Mouse (Mus musculus) left cerebral cortex, adult 8-10 months (tissue): ENCODE measurements around the gene Galnt2. TPM values are rescaled to one million over a fixed set of nuclear protein-coding genes. Genes with fewer than 3 reads are reported as not detected.

ENCODE experiments used
- DNase-seq, 2 experiments: peaks; one replicate each; pipeline ENCODE4 v3.0.0; 2022; ENCODE audit warnings: low spot score in 2 of 2
- total RNA-seq, 4 experiments: library from RNA; stranded (reverse); gene quantifications; 2 replicates each; pipeline ENCODE4 v1.2.4; 2022

Galnt2 gene
- total RNA-seq, 4 experiments from 2014 or later = 34.5 to 49.5 (median 39.8) TPM

DNA sequence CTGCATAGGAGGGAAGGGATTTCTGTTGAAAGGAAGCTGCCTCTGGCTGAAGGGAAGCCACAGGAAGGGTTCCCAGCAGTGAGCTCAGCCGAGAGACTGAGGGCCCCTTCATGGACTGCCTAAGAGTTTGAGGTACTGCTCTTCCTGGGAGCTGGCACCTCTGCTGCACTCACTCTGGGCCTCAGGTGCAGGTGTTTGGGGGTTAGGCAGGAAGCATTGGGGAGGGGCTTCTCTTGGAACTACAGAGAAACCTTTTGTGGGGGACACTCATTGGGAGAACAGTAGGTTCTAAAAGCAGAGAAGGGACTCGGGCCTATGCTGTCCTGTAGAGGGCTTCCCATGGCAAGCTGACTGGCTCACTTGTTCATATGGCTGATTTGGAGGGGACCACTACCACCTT is 3.3 kb downstream of the Galnt2 start:
- DNase-seq = no peak

DNA sequence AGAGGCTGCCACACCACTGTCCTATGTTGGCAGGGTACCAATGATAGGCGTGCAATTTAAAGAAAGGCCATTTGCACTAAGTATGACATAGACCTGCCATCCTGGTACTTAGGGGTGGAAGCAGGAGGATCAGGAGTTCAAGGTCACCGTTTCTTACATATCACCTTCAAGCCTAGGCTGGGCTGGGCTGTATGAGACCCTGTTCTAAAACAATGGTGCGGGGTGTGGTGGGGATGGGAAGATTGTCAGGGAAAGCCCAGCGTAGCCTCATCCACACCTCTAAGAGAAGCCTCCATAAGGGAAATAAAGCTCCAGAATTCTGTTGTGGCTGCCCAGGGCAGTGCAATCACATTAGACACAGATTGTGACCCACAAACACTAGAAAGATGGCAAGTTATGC is 4.3 kb downstream of the Galnt2 start:
- no peak for DNase-seq

DNA sequence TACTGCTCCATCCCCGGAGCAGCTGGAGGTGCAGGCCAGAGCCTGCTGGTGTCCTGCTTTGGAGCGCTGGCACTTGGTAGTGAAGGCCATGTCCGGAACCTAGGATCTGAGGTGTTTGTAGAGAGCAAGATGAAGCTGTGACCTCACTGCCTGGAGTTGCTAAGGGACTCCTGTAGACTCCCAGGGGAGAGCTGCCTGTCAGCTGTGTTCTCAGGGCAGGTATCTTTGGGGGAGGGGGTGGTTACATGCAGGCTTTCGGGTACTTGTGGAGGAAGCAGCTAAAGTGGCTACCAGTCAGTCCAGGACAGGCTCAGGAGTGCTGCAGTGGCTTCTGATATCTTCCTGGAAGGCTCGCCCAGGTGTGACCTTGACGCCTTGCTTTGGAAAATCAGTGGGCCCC is 8.2 kb downstream of the Galnt2 start:
- DNase-seq = no peak

DNA sequence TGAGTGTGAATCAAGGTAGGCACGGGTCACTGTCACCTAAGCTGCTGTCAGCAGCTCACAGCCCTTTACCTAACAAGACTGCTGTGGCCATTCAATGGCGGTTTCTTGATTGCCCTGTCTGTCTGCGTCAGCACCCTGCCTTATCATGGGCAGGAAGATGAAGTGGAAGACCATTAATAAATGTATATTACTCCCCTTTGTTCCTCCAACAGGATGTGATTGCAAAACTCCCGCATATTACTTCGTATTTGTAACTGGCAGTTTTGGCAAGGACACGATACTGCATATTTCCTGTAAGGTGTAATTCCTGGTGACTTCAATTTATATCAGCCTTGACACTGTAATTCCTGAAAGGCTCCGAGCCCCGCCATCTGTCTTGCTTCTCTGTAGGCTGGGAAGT is 9.7 kb downstream of the Galnt2 start:
- no peak for DNase-seq

DNA sequence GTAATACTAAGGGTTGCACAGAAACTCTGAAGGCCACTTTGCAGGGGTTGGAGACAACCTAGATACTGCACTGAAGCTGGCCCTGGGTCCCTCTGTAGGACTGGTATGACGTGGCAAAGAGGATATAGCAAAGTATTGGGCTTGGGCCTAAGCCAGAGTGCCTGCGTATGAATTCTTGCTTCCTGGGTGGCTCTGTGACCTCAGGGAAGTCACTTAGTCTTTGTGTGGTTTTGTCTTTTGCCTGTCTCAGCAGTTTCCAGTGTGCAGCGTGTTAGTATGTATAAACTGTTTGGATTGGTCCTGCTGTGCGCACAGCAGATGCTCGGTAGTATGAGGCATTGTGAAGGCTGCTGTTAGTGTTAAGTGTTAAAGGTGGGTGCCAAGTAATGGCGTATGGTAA is 11.0 kb downstream of the Galnt2 start:
- DNase-seq = no peak

DNA sequence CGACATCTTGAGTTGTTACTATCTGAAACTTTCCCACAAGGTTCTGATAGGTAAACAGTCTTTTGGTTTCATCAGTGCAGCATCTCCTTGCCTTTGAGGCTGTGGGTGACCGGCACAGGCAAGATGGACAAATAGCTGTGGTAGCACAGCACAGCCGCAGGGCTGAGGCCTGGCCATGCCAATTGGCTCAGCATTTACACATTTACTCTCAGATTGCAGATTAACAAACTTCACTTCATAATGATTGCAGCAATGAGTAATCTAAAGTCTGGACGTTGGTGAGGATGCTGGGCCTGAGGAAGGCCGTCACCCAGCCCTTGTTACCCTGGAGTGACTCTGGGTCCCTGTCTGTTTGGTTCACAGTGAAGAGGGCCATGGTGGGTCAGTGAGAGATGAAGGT is 11.7 kb downstream of the Galnt2 start:
- no peak for DNase-seq

DNA sequence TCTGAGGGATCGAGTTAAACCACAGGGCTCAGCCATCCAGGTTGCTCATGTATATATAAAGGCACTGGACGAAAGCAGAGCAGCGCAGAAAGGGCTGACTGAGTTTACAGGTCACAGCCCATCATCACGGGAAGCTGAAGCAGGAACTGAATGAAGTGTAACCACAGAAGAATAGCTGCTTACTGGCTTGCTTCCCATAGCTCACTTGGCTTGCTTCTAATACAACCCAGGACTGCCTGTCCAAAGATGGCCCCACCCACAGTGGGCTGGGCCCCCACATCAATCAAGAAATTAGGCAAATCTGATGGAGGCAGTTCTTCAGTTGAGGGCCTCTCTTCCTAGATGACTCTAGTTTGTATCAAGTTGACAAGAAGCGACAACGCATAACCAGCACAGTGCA is 16.4 kb downstream of the Galnt2 start:
- DNase-seq = no peak

DNA sequence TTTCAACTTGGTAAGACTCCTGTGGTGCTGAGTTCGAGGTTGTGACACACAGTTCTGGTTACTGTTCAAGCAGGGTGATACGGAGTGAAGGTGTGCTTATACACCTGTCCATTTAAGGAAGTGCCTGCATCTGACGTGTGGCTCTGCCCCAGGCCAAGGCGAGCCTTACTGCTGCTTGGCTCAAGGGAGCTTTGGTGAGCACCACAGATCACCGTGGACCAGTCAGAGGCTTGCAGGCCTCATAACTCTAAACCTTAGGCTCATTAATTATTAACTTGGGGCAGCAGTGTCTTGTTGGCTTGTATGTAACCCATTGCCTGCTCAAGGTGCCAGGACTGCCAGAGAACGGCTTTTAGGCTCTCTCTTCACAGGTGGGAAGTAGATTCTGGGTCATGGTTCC is 17.5 kb downstream of the Galnt2 start:
- no peak for DNase-seq

DNA sequence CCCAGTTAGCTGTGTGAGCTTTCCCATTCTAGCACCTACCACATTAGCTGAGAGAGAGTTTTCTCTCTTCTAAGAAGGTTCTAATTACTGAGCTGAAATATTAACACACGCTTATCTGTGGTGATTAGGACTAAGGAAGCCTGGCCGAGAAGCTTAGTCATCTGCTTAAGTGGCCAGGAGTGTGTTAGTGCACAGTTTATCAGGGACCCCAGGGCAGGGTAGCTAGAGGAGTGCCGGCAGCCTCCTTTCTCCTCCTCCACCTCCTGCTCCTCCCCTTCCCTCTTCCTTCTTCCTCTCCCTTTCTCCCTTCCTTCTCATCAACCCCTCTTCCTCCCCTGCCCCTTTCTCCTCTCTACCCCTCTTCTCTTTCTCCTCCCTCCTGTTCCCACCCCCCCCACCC is 19.1 kb downstream of the Galnt2 start:
- no peak for DNase-seq

DNA sequence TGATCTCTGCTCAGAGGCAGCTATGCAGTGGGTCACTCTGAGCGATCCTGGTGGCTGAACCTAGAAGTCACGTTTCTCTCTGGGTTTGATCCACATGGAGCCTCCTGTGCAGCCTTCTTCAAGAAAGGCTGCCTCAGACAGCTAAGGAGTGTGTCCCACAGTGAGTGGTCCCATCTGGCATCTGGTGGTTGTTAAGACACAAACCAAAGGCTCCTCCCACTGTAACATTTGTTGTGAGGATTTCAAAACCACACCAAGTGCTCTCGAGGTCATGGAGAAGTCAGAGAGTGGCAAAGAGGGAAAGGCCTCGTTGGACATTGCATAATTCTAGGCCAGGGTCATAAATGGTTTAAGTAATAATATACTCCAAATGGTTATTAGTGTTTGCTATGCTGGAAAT is 19.6 kb downstream of the Galnt2 start:
- DNase-seq = no peak

DNA sequence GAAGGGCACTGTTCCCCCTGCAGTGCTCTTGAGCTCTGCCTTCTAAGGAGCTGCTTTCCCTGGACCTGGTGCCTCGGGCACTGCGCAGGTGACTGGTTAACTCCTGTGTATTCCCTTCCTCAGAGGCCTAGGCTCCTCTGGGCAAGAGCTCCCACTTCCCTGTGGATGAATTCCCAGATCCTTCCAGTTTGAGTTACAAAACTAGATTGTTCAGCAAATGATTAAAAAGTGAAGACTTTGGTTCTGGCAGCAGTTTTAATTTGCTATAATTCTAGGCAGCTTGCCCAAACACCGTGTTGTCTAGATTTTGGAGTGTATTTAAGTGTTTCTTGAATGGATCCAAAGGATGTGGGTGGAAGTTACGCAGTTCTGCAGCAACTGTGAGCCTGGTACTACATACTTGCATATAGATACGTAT is 21.4 kb downstream of the Galnt2 start:
- no peak for DNase-seq

DNA sequence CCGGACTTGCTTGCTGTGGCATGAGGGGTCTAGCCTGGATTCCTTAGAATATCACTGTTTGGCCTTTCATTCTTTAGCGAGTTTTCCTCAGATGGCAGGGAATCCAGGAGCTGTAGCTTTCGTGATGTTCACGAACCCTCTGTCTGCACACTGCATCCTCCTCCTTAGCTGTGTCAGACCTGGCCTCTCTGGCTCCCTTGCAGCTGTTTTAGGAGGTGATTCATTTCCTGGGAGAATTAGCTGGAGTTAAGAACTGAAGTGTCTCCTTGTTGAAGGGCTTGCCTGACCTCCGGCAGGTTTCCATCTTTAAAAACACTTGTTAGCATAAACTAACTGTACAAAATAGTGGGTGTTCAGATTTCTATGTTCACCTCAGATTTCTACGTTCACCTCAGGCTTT is 22.7 kb downstream of the Galnt2 start:
- DNase-seq = no peak

DNA sequence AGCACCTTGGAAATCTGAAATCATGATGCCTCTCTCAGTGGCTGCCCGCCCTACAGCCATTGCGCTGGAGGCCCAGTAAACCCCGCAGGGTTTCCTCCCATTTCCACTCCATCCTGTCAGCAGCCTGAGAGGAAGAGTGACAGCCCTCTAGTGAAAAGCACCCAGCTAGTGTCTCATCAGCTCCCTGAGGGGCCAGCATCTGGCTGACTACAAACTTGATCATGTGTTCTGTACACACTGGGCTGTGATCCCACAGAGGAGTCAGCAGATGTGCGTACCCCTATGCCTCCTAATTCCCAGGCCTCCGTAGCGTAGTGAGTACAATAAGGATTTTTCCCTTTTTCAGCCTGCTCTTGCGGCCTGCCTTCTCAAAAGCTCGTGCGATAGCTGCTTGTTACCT is 25.6 kb downstream of the Galnt2 start:
- DNase-seq = no peak

DNA sequence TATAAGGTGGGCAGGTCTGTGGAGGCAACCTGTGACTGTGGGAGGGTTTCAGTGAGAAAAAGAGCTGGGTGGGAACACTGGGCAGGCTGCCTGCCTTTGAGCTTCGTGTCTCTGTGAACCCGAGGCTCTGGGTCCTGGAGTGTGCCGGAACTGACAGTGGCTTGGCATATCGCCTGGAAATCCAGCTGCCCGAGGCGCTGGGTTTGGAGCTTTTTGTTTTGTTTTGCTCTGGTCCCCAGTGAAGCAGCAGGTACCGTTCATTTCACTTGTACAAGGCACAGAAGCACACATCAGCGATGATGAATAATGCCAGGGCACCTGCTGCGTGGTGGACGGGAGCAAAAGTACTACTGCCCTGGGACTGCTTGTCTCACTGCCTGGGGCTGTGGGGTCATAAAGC is 26.2 kb downstream of the Galnt2 start:
- peak; percentile 29 to 53 for DNase-seq

DNA sequence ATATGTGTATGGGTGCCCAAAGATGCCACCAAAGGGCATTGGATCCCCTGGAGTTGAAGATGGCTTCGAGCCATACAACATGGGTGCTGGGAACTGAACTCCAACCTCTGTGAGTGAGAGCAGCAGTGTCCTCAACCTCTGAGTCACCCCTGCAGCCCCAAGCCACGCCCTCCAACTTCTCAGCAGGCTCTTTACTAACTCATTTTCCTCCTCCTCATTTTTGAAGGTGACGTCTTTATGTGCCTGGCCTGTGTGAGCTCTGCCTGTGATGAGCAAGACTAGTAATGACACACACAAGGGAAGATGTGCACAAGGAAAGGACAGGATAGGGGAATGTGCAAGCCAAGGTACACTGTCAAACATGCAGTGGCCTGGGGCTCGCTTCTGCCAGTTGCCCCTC is 28.0 kb downstream of the Galnt2 start:
- no peak for DNase-seq

DNA sequence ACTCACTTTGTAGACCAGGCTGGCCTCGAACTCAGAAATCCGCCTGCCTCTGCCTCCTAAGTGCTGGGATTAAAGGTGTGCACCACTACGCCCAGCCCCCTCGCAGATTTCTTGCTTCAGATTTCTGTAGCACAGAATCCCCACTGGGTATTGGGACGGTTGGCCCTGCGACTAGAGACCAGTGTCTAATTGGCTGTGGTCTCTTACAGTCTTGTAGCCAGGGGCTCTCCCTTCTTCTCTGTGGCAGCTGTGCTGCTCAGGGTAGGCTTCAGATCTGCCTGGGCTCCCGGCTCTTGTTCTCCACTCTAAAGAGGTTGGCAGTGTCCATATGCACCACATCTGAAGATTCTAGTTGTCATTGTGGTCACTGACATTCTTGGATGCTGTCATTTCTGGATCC is 28.7 kb downstream of the Galnt2 start:
- DNase-seq = no peak

DNA sequence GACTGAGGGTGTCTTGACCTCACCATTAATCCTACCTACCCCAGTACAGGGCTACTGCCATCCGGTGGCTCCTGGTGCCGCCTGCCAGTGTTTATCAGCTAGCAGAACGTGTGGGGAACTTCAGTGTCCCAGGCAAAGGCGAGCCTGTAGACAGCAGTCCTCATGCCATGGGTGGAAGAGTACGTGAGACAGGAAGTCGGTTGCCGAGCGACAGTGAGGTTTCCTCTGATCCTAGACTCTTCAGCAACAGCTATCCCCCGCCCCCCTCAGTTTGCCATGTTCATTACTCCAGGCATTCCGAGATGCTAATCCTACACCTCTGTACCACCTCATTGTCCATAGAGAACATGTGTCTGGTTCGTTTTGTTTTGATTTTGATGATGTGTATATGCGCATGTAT is 29.2 kb downstream of the Galnt2 start:
- DNase-seq = no peak

DNA sequence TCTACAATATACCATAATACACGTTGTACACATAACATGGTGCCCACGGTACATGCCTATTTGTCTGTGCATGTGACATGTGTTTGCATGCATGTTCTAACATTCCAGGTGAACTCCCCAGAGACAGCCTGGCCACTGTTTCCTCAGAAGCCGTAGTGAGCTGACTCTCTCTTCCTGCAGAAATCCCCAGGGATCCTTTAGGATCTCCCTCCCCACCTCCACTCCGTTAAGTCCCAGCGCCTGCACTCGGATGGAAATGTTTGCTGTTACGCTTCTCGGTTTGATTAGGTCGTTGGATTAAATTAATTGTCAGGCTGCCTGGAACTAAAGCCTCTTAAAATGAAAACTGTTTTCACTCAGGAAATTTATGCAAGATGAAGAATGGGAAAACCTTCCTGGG is 31.9 kb downstream of the Galnt2 start:
- DNase-seq = no peak

DNA sequence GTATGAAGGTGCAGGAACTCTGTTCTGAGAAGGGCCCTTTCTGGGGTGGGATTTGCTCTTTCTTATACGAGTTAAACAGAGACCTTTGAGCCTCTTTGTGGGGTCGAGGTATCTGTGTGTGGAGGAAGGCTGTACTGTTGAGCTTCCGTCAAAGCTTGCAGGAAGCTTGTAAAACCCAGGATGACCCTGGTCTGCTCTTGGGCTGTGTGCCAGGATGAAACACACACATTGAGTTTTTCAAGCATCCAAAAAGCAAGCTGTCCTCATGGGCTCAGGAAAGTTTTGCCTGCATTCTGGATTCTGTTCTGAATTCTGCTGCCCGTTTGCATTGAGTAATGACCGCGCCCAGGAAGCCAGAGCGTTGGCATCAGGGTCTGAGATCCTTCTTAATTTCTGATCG is 32.8 kb downstream of the Galnt2 start:
- no peak for DNase-seq

DNA sequence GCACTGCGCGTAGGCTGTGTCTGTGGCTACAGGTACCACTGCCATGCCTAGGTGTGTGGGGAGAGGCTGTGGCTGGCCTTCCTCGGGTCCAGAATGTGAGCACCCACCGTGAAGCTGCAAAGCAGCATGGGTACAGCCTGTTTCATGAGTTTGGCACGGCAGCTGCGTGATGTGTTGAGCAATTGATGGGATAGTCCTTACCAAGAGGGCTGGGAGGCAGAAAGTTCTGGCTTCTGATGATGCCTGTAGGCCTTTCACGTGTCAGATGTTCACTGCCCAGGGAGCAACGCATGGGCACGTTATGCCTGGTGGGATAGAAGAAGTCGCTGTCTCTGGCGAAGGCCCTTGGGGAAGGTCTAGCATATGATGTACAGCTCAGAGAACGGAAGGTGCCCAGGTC is 33.5 kb downstream of the Galnt2 start:
- DNase-seq = no peak

DNA sequence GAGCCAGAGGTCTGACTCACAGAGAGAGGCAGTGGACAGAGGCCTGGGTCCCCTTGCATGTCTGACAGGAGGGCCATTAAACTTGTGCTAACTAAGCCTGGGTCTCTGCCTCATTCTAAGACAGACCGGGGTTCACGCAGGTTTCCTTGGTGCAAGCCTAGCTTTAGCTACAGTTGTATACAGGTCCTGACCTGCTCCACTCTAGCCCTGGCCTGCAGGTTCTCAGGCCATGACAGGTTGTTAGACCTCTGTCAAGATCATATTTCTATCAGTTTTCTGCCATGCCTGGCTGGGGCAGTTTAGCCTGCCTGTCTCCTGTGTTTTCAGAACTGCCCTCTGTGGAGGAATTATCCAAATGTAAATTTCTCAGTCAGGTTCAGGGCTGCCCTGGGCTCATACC is 33.9 kb downstream of the Galnt2 start:
- no peak for DNase-seq

DNA sequence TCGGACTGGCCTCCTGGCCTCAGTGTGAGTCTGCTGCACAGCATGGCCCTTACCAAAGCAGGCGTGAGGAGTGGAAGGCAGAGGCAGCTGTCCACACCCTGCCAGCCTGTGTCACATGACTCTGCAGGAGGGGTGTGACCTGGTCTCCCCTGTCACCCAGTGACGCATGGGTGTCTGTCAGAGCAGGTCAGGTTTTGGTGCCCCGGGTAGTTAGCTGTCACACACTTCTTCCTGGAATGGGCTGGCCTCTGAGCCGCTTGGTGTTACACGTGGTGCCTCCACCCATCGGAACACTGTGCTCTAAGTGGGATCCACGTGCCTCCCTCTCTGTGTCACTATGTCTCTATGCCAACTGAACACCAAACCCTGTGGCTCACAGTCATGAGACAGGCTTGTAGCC is 34.6 kb downstream of the Galnt2 start:
- no peak for DNase-seq

DNA sequence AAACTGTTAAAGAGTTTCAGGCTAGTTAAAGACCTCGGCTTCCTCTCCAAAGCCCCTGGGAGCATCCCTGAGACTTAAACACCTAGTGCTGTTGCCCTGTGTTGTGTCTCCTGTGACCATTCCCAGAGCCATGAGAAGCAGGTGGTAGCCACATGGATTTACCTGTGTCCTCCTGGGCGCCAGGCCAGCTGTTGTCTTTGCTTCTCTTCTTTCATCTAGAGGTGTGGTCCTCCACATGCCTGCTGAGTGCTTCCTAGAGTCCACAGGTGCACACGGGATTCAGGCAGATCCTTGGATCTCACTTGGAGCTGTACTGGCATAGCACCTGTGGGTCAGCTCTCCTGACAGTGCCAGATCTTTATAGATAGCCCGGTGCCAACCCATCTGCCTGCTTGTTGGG is 36.0 kb downstream of the Galnt2 start:
- no peak for DNase-seq

DNA sequence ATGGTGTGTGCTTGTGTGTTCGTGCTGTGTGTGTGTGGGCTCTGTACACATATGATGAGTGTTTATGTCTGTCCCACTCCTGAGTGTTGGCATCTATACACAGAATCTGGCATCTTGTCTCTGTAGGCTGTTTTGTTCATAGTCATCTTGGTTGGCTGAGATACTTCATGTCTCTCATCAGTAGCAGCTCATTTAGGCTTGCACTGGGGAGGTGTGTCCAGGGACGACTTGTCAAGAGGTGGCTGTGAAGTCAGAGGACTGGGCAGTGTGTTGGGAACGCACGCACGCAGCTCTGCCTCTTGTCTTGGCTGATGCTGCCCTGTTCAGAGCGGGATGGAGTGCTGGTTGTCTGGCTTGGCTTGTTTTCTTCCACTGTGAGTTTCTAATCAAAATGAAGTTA is 39.3 kb downstream of the Galnt2 start:
- DNase-seq = no peak

DNA sequence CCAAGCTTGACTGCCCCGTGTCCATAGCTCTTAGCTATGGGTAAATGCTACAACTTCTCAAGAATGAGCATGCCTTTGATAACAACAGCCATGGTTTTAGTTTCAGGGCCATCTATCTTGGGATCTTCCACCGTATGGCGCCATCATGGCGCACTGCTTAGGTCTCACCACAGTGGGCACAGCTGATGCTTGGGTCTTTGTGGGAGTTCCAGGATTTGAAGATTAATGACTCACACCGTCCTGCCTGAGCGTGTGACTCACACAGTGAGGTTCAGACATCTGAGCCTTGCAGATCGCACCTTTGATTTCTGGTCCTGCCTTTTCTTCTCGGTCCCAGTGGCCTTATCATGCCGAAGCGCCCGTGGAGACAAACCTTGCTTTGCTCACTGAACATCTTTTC is 39.7 kb downstream of the Galnt2 start:
- no peak for DNase-seq
